Comparison of ENCODE assay signal across 13 mouse cellular contexts in the genomic region with DNA sequence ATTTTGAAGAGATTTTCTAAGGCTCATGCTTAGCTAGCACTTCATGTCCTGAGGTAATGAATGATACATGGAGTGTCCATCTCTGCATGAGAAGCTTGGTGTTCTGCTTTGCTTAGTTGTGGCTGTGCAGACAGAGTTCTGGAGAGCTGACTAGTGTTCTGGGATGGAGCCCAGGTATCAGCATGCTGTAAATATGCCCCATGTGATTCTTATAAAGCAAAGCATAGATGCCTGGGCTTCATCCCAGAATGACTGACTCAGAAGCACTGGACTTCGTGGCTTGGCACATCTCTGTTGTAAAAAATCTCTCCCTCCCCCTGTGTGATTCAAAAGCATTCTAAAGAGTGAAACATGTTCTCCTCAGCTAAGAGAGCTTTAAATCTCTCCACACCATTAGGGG. TPM values are rescaled to one million over a fixed set of nuclear protein-coding genes. Genes with fewer than 3 reads are reported as not detected.
DNase-seq lines count a peak whose midpoint lies in the region; ATAC-seq and TF ChIP-seq lines count a peak whose summit lies in the region.
"Had no signal": no experiment of that assay in that cellular context is flagged by ENCODE, and none has a peak within 500 bp of the region (broad histone marks: within the 10 kb centered on the region; RNA-seq: fewer than 3 reads in every experiment).

No protein-coding gene starts in this region.

- 43% methylated on average over 1 of the region's 1 CpGs for WGBS in heart, adult 2 months
- WGBS in heart, embryonic 12.5 days = 45% methylated on average over 1 of the region's 1 CpGs
- WGBS in heart, embryonic 13.5 days = 44% methylated on average over 1 of the region's 1 CpGs

- peaks cover 4% of the 10 kb centered on the region for H3K36me3 ChIP-seq in heart, adult 2 months (ENCODE audit: control insufficient read depth, insufficient read depth, low read length)
- H3K36me3 ChIP-seq in heart, embryonic 12.5 days = no peaks in the 10 kb centered on the region
- no peaks in the 10 kb centered on the region for H3K36me3 ChIP-seq in heart, embryonic 13.5 days

- no peak overlapping the region for H3K9ac ChIP-seq in heart, adult 2 months (ENCODE audit: low read depth, low read length)
- no peak overlapping the region for H3K9ac ChIP-seq in heart, embryonic 12.5 days
- no peak overlapping the region for H3K9ac ChIP-seq in heart, embryonic 13.5 days

- no peak overlapping the region for H3K4me2 ChIP-seq in heart, embryonic 12.5 days
- no peak overlapping the region for H3K4me2 ChIP-seq in heart, embryonic 13.5 days

- H3K79me2 ChIP-seq in heart, adult 2 months (replicated peaks; ENCODE audit: control insufficient read depth, insufficient read depth, low read length) = no peaks in the 10 kb centered on the region

- H3K4me3 ChIP-seq in heart, adult 2 months = no peak overlapping the region
- no peak overlapping the region for H3K4me3 ChIP-seq in heart, embryonic 12.5 days
- H3K4me3 ChIP-seq in heart, embryonic 13.5 days = no peak overlapping the region
- H3K4me3 ChIP-seq: gastrocnemius, adult 2 months; megakaryocyte, embryonic 14.5 days had no signal

- no peak for TF ChIP-seq CTCF in heart, adult 2 months (IDR thresholded peaks at IDR 0.05)

- no peak for ATAC-seq in heart, embryonic 12.5 days (ENCODE audit: insufficient number of reproducible peaks, low FRiP score)
- ATAC-seq in heart, embryonic 13.5 days (ENCODE audit: extremely low read depth, insufficient number of reproducible peaks, low FRiP score, low TSS enrichment) = no peak

- TF ChIP-seq EP300 in heart, adult 2 months (IDR thresholded peaks at IDR 0.05; ENCODE audit: insufficient read depth, low read depth, low read length) = no peak

- no peaks in the 10 kb centered on the region for H3K27me3 ChIP-seq in heart, adult 2 months (ENCODE audit: control insufficient read depth, insufficient read depth, low read length)
- no peaks in the 10 kb centered on the region for H3K27me3 ChIP-seq in heart, embryonic 12.5 days (replicated peaks)
- H3K27me3 ChIP-seq in heart, embryonic 13.5 days (replicated peaks) = no peaks in the 10 kb centered on the region
- H3K27me3 ChIP-seq: CH12.LX; megakaryocyte, embryonic 14.5 days had no signal

- H3K27ac ChIP-seq in heart, adult 2 months = peak overlapping the region; percentile 78
- H3K27ac ChIP-seq in heart, embryonic 12.5 days (ENCODE audit: poor library complexity, severe bottlenecking) = no peak overlapping the region
- 0 out of 2 replicates have a peak overlapping the region, but pooled peaks have one; percentile 20 for H3K27ac ChIP-seq in heart, embryonic 13.5 days (replicated peaks)
- H3K27ac ChIP-seq: gastrocnemius, adult 2 months had no signal

- intact Hi-C loops in heart, adult 2 months (cut with DNase I) = no loop called here
- intact Hi-C loops in left cerebral cortex, postnatal 25 days (cut with DNase I) = no loop called here
- intact Hi-C loops in gastrocnemius, postnatal 14 days (cut with DNase I; ENCODE audit: low total_unique reads) = no loop called here

- H3K9me3 ChIP-seq in heart, embryonic 12.5 days (replicated peaks) = no peaks in the 10 kb centered on the region
- no peaks in the 10 kb centered on the region for H3K9me3 ChIP-seq in heart, embryonic 13.5 days

- H3K4me1 ChIP-seq in heart, adult 2 months (ENCODE audit: control insufficient read depth, insufficient read depth, low read length) = no peaks in the 10 kb centered on the region; the same call in 1 of the 2 replicates
- peaks cover 4% of the 10 kb centered on the region; the same call in 1 of the 2 replicates for H3K4me1 ChIP-seq in heart, embryonic 12.5 days (replicated peaks)
- H3K4me1 ChIP-seq in heart, embryonic 13.5 days = peaks cover 17% of the 10 kb centered on the region
- H3K4me1 ChIP-seq: megakaryocyte, embryonic 14.5 days had no signal

- TF ChIP-seq POLR2A in heart, adult 2 months (IDR thresholded peaks at IDR 0.05; ENCODE audit: insufficient read depth, low read depth, low read length) = no peak

- DNase-seq in heart, adult 2 months = peak; percentile 20 to 52
- DNase-seq in brain, adult 2 months (ENCODE audit: low read depth, low spot score) = peak; percentile 96
- DNase-seq in left cerebral cortex, postnatal 25 days (ENCODE audit: low spot score in 2 of 2) = peak; percentile 34 to 94
- DNase-seq in gastrocnemius, postnatal 14 days = no peak
- DNase-seq in spleen, adult 18-20 months = no peak
- no peak for DNase-seq in ovary, postnatal 36 days (ENCODE audit: low spot score)
- DNase-seq: gastrocnemius, adult 2 months; kidney, adult 9 months had no signal

RNA-seq across cellular contexts. Expression of gene Slc35f4, which starts 32.1 kb away (rescaled TPM):
- not detected for total RNA-seq in heart, adult 2 months (2021)
- polyA plus RNA-seq in heart, adult 2 months (2012; rRNA removed) = not detected in 2 replicates
- 0.21 TPM in 1 of 2 replicates, not detected in the other for polyA plus RNA-seq in heart, embryonic 12.5 days (2016; fragmentation: Nextera tagmentation; extraction: Ambion mirVana)
- polyA plus RNA-seq in heart, embryonic 13.5 days (2015; fragmentation: Nextera tagmentation; extraction: Ambion mirVana) = 0.05 and 0.11 TPM in 2 replicates
- total RNA-seq in left cerebral cortex, postnatal 25 days (2021) = 10 to 100 TPM; 18.8 to 20.9 TPM
- total RNA-seq in gastrocnemius, postnatal 14 days (2021) = not detected
- total RNA-seq: CH12.LX; gastrocnemius, adult 2 months; liver, adult 2 months had no signal
- polyA plus RNA-seq: liver, adult 2 months had no signal

Comparison
In these comparisons a context has a peak if more than half of its experiments do, and no peak if none do; other contexts are left out.
1. DNase-seq: peak in heart, adult 2 months (2 of 2), brain, adult 2 months (single experiment) and left cerebral cortex, postnatal 25 days (2 of 2); none in gastrocnemius, postnatal 14 days (single experiment), spleen, adult 18-20 months (0 of 2) and ovary, postnatal 36 days (single experiment).
2. RNA of gene Slc35f4, which starts 32.1 kb away (total RNA-seq): 18.8 to 20.9 TPM in left cerebral cortex, postnatal 25 days; not detected in heart, adult 2 months and not detected in gastrocnemius, postnatal 14 days; every median in the first group is over 10 times any median in the second.